ENCODE assay signal across 11 mouse cellular contexts in the genomic region with DNA sequence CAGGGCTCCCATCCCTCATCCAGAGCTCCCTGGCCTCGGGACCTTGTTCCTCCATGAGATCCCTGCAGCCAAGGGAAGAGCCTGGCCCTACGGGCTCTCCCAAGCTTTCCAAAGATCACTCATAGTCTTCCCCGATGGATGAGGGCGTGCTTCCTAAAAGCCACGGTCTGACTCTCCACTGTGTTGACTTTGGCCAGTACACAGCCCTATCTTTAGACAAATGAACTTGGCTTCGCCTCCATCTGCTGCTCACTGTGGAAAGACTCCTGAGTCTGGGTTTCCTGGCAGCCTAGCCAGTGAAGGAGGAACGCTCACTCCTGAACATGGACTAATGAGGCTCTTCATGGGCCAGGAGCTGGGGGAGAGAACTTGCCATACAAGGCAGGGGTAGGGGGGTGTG.
DNase-seq lines count a peak whose midpoint lies in the region; ATAC-seq and TF ChIP-seq lines count a peak whose summit lies in the region.
"Had no signal": no experiment of that assay in that cellular context is flagged by ENCODE, and none has a peak within 500 bp of the region (broad histone marks: within the 10 kb centered on the region; RNA-seq: fewer than 3 reads in every experiment).

No protein-coding gene starts in this region.

- H3K4me2 ChIP-seq in kidney, postnatal 0 days (ENCODE audit: low read length): no peak overlapping the region
- no peak overlapping the region for H3K4me2 ChIP-seq in stomach, postnatal 0 days (replicated peaks; ENCODE audit: low read depth)
- H3K4me2 ChIP-seq: midbrain, embryonic 12.5 days had no signal

- H3K4me3 ChIP-seq in kidney, postnatal 0 days (replicated peaks; ENCODE audit: low read depth, low read length): no peak overlapping the region
- H3K4me3 ChIP-seq in stomach, postnatal 0 days (ENCODE audit: low read depth, low read length): no peak overlapping the region
- H3K4me3 ChIP-seq in left cerebral cortex, adult 2 months: no peak overlapping the region
- H3K4me3 ChIP-seq: midbrain, embryonic 12.5 days had no signal

- H3K36me3 ChIP-seq in kidney, postnatal 0 days (ENCODE audit: insufficient read depth, low read length): no peaks in the 10 kb centered on the region
- 0 out of 2 replicates have a peak, but pooled peaks cover 3% of the 10 kb centered on the region for H3K36me3 ChIP-seq in stomach, postnatal 0 days (ENCODE audit: control insufficient read depth, insufficient read depth, low read length)
- H3K36me3 ChIP-seq: G1E; midbrain, embryonic 12.5 days had no signal

- no peak; the same call in 1 of the 2 replicates for ATAC-seq in kidney, postnatal 0 days (replicated peaks; ENCODE audit: low FRiP score, low read depth)
- ATAC-seq in stomach, postnatal 0 days (ENCODE audit: low FRiP score, low TSS enrichment): peak; percentile 48; the same call in 1 of the 2 replicates
- ATAC-seq: forebrain, embryonic 14.5 days had no signal

- WGBS in kidney, postnatal 0 days: 57% methylated on average over 7 of the region's 7 CpGs
- 37% methylated on average over 7 of the region's 7 CpGs for WGBS in stomach, postnatal 0 days

- peak; percentile 28 for DNase-seq in ovary, adult 18-20 months (ENCODE audit: low spot score)
- no peak for DNase-seq in ovary, postnatal 10 days (ENCODE audit: low spot score)
- DNase-seq in gastrocnemius, postnatal 36 days: peak; percentile 23 to 29
- DNase-seq in kidney, postnatal 0 days (ENCODE audit: low spot score): peak; percentile 82
- peak; percentile 32 for DNase-seq in stomach, postnatal 0 days (ENCODE audit: low spot score)
- no peak for DNase-seq in left cerebral cortex, adult 2 months (ENCODE audit: extremely low spot score in 1 of 2, low spot score in 2 of 2)
- DNase-seq in embryo, embryonic 11 days: no peak
- DNase-seq in yolk sac, embryonic 10.5 days (ENCODE audit: low spot score): no peak

- H3K4me1 ChIP-seq in kidney, postnatal 0 days (replicated peaks; ENCODE audit: insufficient read depth, low read length): no peaks in the 10 kb centered on the region
- no peaks in the 10 kb centered on the region for H3K4me1 ChIP-seq in stomach, postnatal 0 days (replicated peaks; ENCODE audit: control insufficient read depth, insufficient read depth)
- H3K4me1 ChIP-seq: midbrain, embryonic 12.5 days had no signal

- H3K27ac ChIP-seq in kidney, postnatal 0 days: no peak overlapping the region; the same call in 1 of the 2 replicates
- H3K27ac ChIP-seq in stomach, postnatal 0 days (replicated peaks): no peak overlapping the region
- H3K27ac ChIP-seq in left cerebral cortex, adult 2 months: no peak overlapping the region
- H3K27ac ChIP-seq: midbrain, embryonic 12.5 days had no signal

- H3K9ac ChIP-seq in kidney, postnatal 0 days (ENCODE audit: low read depth, low read length): no peak overlapping the region
- H3K9ac ChIP-seq in stomach, postnatal 0 days (ENCODE audit: low read length): no peak overlapping the region
- H3K9ac ChIP-seq: midbrain, embryonic 12.5 days had no signal

- H3K27me3 ChIP-seq in kidney, postnatal 0 days (ENCODE audit: insufficient read depth, low read length): no peaks in the 10 kb centered on the region
- no peaks in the 10 kb centered on the region for H3K27me3 ChIP-seq in stomach, postnatal 0 days (ENCODE audit: control insufficient read depth, insufficient read depth, low read length)
- H3K27me3 ChIP-seq: midbrain, embryonic 12.5 days had no signal

- intact Hi-C loops in gastrocnemius, postnatal 36 days (cut with DNase I): no loop called here
- intact Hi-C loops in left cerebral cortex, adult 2 months (cut with DNase I): no loop called here

- H3K9me3 ChIP-seq in kidney, postnatal 0 days (replicated peaks; ENCODE audit: low read length): no peaks in the 10 kb centered on the region
- no peaks in the 10 kb centered on the region for H3K9me3 ChIP-seq in stomach, postnatal 0 days (ENCODE audit: control insufficient read depth, low read length)
- H3K9me3 ChIP-seq: midbrain, embryonic 12.5 days had no signal

- no peak for TF ChIP-seq EP300 in stomach, postnatal 0 days (optimal IDR thresholded peaks at IDR 0.05)

- no peak for TF ChIP-seq CTCF in kidney, postnatal 0 days (IDR thresholded peaks at IDR 0.05; ENCODE audit: low read depth)
- 0 out of 2 replicates have a peak, but pooled peaks have one; percentile 16 for TF ChIP-seq CTCF in stomach, postnatal 0 days (IDR thresholded peaks at IDR 0.05; ENCODE audit: low read depth)
- TF ChIP-seq CTCF in left cerebral cortex, adult 2 months (IDR thresholded peaks at IDR 0.05): no peak

Comparison
In these comparisons a context has a peak if more than half of its experiments do, and no peak if none do; other contexts are left out.
1. DNase-seq: peak in ovary, adult 18-20 months (single experiment), gastrocnemius, postnatal 36 days (2 of 2), kidney, postnatal 0 days (single experiment) and stomach, postnatal 0 days (single experiment); none in ovary, postnatal 10 days (single experiment), left cerebral cortex, adult 2 months (0 of 2), embryo, embryonic 11 days (single experiment) and yolk sac, embryonic 10.5 days (single experiment).